Mouse (Mus musculus) lung, embryonic 16.5 days (tissue): ENCODE results near the gene Dapp1. TPM values are rescaled to one million over a fixed set of nuclear protein-coding genes. Genes with fewer than 3 reads are reported as not detected.

ENCODE experiments used
- ATAC-seq: fragments of 200-750 bp; cut with Nextera tagmentation; 2 replicates; pipeline ENCODE4 v1.8.0; 2017; ENCODE audit warnings: low read depth, mild to moderate bottlenecking, moderate library complexity
- H3K27ac ChIP-seq: fragments of 300-500 bp; sonication (generic); 2 replicates; pipeline ENCODE4 v1.5.1; 2014; ENCODE audit warnings: mild to moderate bottlenecking, control low read depth, low read length
- H3K27me3 ChIP-seq: fragments of 300-500 bp; sonication (generic); 2 replicates; pipeline ENCODE4 v1.6.1; 2014; ENCODE audit warnings: low read depth, low read length, mixed read lengths; ENCODE audit not compliant: control insufficient read depth, insufficient read depth
- H3K36me3 ChIP-seq: fragments of 300-500 bp; sonication (generic); 2 replicates; pipeline ENCODE4 v1.6.1; 2014; ENCODE audit warnings: low read length; ENCODE audit not compliant: control insufficient read depth, insufficient read depth
- H3K4me1 ChIP-seq: fragments of 300-500 bp; sonication (generic); replicated peaks from 2 replicates; pipeline ENCODE4 v1.6.1; 2014; ENCODE audit warnings: low read length, mixed read lengths; ENCODE audit not compliant: control insufficient read depth, insufficient read depth
- H3K4me2 ChIP-seq: fragments of 300-500 bp; sonication (generic); 2 replicates; pipeline ENCODE4 v1.6.1; 2014; ENCODE audit warnings: low read depth, low read length, control low read depth
- H3K4me3 ChIP-seq: fragments of 300-500 bp; sonication (generic); 2 replicates; pipeline ENCODE4 v1.5.1; 2014; ENCODE audit warnings: mild to moderate bottlenecking, low read length, control low read depth
- H3K9ac ChIP-seq: fragments of 300-500 bp; sonication (generic); 2 replicates; pipeline ENCODE4 v1.6.1; 2014; ENCODE audit warnings: low read length, control low read depth
- H3K9me3 ChIP-seq: fragments of 300-500 bp; sonication (generic); 2 replicates; pipeline ENCODE4 v1.6.1; 2016; ENCODE audit warnings: low read length; ENCODE audit not compliant: control insufficient read depth
- WGBS: fragments of 180-500 bp; shearing (Covaris S2); extraction: QIAGEN DNeasy Blood & Tissue Kit; methylation state at CpG from one replicate; pipeline ENCODE4 v1.1.7; 2014; 5-methylcytosine and 5-hydroxymethylcytosine counted together
- polyA plus RNA-seq: library from polyadenylated mRNA; unstranded; fragments of >200 nt; fragmentation: Nextera tagmentation; extraction: Ambion mirVana; gene quantifications from 2 replicates; pipeline ENCODE4 v1.2.1, GENCODE M21; 2015

Dapp1 gene
- polyA plus RNA-seq, 1 experiment from 2014 or later: 9.0 TPM

DNA sequence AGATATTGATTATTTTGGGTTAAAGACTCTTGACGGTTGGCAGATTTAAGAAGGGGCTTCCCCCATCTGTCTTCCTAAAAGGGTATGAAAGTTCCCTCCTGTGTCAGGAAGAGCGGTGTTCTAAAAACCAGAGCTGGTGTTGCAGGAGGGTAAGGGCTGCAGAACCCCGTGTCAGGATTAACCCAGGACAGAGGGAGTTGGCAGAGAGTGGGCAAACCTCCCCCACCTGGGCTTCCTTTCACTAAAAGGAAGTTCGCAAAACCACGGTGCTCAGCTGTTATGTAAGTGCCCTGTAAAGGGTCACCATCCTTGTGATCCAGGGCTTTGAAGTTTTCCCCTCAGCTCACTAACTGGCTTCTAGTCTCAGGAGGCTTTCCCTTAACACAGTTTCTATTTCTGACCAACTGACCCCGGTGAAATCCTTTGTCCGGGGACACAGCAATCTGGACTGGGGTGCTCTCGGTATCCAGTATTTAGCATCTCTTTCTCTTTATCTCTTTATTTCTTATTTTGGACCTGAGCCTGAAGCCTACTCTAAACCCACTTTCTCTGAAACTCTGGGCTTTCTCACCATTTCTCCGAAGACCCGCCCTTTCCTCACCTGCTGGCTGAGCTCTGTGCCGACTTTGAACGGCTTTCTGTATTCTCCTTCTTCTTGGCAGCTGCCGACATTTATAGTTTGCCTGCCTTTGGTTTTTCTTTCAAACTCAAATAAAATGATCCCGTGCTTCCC is 17.3 kb upstream of the Dapp1 start:
- no peaks in the 10 kb centered on the region for H3K36me3 ChIP-seq
- no peak overlapping the region for H3K4me3 ChIP-seq
- no peak overlapping the region for H3K9ac ChIP-seq
- no peak overlapping the region for H3K4me2 ChIP-seq
- H3K4me1 ChIP-seq: no peaks in the 10 kb centered on the region; the same call in 1 of the 2 replicates
- H3K27ac ChIP-seq: peak overlapping the region; percentile 49; the same call in 1 of the 2 replicates
- no peaks in the 10 kb centered on the region for H3K9me3 ChIP-seq
- 54% methylated on average over 14 of the region's 14 CpGs for WGBS
- no peak for ATAC-seq
- H3K27me3 ChIP-seq: no peaks in the 10 kb centered on the region

DNA sequence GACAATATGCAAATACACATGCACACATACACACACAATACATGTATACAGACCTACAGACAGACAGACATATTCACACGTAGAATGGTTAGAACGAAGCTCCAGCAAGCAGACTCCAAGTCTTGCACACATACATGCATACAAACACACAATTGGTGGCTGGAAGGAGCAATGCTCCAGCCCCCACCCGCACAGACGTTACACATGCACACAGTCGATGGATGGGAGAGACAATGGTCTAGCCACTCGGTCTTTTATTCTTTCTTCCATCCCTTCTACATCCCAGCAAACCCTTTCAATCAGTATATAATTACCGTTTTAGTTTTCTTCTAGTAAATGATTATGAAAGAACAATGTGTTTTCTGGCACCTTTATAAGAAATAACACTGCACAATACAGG is 14.1 kb upstream of the Dapp1 start:
- H3K36me3 ChIP-seq: no peaks in the 10 kb centered on the region
- H3K27me3 ChIP-seq: no peaks in the 10 kb centered on the region
- no peak overlapping the region for H3K9ac ChIP-seq
- H3K9me3 ChIP-seq: no peaks in the 10 kb centered on the region
- H3K27ac ChIP-seq: no peak overlapping the region
- no peaks in the 10 kb centered on the region for H3K4me1 ChIP-seq
- ATAC-seq: no peak
- 85% methylated on average over 7 of the region's 7 CpGs for WGBS
- no peak overlapping the region for H3K4me3 ChIP-seq
- no peak overlapping the region for H3K4me2 ChIP-seq

DNA sequence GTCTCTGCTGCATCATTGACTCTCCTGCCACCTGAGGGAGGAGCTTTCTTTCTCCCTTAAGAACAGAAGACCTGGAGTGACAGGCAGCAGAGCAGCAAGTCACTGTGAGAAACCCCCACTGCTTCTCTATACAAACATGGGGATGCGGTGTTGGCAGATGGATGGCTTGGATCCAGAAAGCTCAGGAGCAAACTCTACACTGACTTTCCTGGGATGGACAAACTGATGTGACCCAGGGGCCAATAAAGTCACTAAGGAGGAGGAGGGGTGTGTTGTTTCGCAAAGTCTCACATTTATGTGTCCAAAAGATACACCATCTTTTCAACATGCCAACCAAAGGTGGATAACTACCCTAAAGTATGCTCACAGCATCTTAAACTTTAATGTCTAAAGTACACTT is 12.9 kb upstream of the Dapp1 start:
- Histone ChIP-seq H3K36me3 (no peaks in the 10 kb centered on the region), H3K27me3 (no peaks in the 10 kb centered on the region), H3K9ac (no peak overlapping the region), H3K4me3 (no peak overlapping the region), H3K4me2 (no peak overlapping the region), H3K9me3 (no peaks in the 10 kb centered on the region), H3K27ac (no peak overlapping the region), H3K4me1 (no peaks in the 10 kb centered on the region)
- 39% methylated on average over 2 of the region's 2 CpGs for WGBS
- no peak for ATAC-seq

DNA sequence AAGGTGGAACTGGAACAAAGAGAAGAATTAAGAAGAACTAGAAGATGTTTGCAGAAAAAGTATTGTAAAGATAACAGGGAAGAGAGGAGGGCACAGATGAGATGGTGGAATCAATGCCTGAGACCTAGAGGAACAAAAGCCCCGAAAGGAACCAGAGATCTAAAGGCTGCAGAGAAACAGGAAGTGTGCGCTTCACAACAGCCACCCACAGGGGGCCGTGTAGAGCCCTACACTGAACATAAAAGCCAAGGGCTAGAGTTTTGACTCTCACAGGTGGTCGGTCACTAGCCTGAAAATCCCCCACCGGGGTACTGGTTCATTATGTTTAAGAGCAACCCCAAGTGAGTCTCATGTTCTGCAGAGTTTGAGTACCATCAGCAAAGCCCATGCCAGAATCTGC is 11.0 kb upstream of the Dapp1 start:
- Histone ChIP-seq H3K4me3 (no peak overlapping the region), H3K27me3 (no peaks in the 10 kb centered on the region), H3K4me2 (no peak overlapping the region), H3K9me3 (no peaks in the 10 kb centered on the region), H3K36me3 (no peaks in the 10 kb centered on the region), H3K27ac (no peak overlapping the region), H3K4me1 (no peaks in the 10 kb centered on the region), H3K9ac (no peak overlapping the region)
- WGBS: 67% methylated on average over 5 of the region's 5 CpGs
- no peak for ATAC-seq

DNA sequence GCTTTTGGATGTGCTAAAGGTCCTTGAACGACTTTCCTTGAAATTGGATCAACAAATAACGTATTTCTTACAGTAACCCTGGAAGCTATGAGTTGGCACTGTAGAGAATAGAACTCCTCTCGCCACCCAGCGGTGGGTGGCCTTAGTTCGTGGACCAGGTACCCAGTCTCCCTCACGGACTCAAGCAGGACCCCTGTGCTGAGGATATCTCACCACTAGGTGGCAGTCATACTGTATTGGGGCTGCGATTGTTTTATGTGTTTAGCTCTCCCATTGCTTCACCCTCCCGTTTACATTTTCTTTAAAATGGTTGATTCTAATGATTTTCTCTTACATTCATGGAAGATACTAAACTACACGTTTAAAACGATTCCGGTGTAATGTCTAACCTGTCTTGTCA is 9.8 kb upstream of the Dapp1 start:
- H3K9ac ChIP-seq: no peak overlapping the region
- no peaks in the 10 kb centered on the region for H3K9me3 ChIP-seq
- H3K4me3 ChIP-seq: no peak overlapping the region
- H3K27me3 ChIP-seq: no peaks in the 10 kb centered on the region
- no peaks in the 10 kb centered on the region for H3K36me3 ChIP-seq
- WGBS: 14% methylated on average over 11 of the region's 11 CpGs
- H3K27ac ChIP-seq: no peak overlapping the region
- ATAC-seq: peak; percentile 92
- H3K4me1 ChIP-seq: no peaks in the 10 kb centered on the region
- no peak overlapping the region for H3K4me2 ChIP-seq

DNA sequence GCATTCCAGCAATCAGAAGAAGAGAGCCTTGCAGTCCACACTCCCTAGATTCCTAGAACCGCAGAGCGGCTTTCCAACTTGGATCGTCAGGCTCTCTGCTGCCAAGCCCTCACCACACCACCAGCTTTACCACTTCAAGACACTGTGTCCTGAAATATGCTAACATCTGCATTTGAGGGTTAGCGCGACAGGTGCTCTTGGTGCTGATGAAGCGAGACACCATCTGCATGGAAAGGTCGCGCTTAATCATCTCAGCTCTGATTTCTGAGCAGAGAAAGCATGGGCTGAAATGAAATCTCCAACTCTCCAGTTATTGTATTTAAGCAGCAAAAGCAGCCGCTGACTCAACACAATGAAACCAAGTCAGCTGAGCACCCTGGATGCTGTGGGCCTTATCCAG is 8.1 kb upstream of the Dapp1 start:
- no peak overlapping the region for H3K27ac ChIP-seq
- no peak for ATAC-seq
- no peaks in the 10 kb centered on the region for H3K36me3 ChIP-seq
- no peak overlapping the region for H3K9ac ChIP-seq
- no peaks in the 10 kb centered on the region for H3K4me1 ChIP-seq
- H3K27me3 ChIP-seq: no peaks in the 10 kb centered on the region
- no peak overlapping the region for H3K4me3 ChIP-seq
- no peaks in the 10 kb centered on the region for H3K9me3 ChIP-seq
- WGBS: 89% methylated on average over 9 of the region's 9 CpGs
- H3K4me2 ChIP-seq: no peak overlapping the region

DNA sequence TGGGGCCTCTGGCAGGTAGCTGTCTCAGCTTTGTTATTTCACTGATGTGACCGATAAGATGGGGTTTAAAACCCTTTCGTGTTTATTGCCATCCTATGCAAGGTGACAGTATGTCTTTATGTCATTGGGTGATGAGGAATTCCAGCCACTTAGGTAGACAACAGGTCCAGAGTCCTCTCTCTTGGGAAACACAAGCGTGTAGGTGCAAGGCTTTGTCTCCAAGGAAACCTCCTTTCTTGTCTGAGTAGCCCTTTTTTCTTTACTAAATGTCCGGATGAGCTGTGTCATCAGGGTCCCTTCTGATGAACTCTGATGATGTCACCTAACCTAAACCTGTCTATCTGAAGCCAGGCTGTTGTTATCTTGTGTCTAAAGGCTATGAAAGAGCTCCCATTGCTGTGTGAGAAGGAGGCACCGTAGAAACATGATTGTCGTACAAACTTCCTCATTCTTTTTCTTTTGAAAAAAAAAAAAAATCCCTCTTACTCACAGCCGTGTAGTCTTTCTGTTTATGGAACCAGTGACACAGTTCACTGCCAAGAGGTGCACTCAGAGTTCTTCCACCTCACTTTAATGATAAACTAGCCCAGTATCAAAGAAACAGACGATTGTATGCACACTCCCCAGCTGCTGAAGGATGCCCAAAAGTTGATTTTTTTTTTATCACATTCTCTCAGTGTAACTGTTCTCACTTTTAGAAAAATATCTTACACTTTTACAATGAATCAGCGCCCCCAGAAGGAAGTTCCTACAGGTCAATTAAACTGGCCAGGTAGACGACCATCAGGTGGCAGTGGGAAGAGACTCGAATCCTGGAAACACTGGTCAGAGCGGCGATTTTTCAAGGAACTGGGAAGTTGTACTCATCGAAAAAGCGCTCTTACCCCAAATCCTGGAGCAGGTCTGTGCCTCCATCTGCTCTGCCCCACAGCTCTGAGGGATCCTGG is 637 bp downstream of the Dapp1 start:
- Histone ChIP-seq H3K9me3 (no peaks in the 10 kb centered on the region), H3K4me2 (peak overlapping the region; percentile 59), H3K36me3 (no peaks in the 10 kb centered on the region), H3K27ac (peak overlapping the region; percentile 73), H3K27me3 (no peaks in the 10 kb centered on the region), H3K9ac (peak overlapping the region; percentile 66), H3K4me3 (peak overlapping the region; percentile 55), H3K4me1 (peaks cover 10% of the 10 kb centered on the region; the same call in 1 of the 2 replicates)
- WGBS: 14% methylated on average over 15 of the region's 15 CpGs
- ATAC-seq: peak; percentile 29

DNA sequence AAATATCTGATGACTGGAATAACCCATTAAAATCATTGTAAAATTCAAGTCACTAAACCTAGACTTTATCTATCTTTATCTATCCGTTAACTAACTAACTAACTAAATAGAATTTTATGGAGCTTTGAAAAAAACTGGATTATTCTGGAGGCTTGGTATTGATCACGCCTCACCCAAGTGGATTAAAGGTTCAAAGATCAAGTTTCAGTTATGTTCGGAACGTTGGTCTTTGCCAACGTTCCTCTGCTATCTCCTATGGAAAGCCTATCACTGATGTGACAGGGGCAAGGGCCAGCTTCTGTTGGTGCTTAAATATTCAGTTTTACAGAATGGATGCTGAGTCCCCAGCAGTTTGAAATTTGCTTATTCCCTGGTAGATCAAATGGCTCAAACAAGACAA is 3.1 kb downstream of the Dapp1 start:
- Histone ChIP-seq H3K36me3 (no peaks in the 10 kb centered on the region), H3K9me3 (no peaks in the 10 kb centered on the region), H3K27me3 (no peaks in the 10 kb centered on the region), H3K4me1 (peaks cover 10% of the 10 kb centered on the region; the same call in 1 of the 2 replicates), H3K9ac (no peak overlapping the region), H3K27ac (no peak overlapping the region), H3K4me3 (no peak overlapping the region), H3K4me2 (no peak overlapping the region)
- 59% methylated on average over 5 of the region's 5 CpGs for WGBS
- no peak for ATAC-seq

DNA sequence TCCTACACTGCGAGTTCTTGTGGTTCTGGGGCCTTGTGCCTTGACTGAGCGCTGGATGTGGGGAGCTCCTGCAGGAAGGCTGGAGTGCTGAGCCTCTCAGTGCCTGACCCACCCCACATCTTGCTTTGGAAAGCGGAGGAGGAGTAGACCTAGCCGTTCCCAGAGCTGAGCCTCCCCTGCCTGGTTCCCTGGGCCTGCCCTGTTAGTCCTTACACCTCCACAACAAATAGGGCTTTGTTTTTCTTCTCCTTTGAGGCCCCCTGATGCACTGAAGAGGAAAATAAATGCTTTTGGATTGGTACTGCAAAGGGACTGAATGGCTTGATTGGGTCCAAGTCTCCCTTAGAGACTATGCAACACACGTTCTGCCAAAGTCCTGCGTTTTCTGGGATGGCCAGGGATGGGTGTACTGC is 3.7 kb downstream of the Dapp1 start:
- Histone ChIP-seq H3K27me3 (no peaks in the 10 kb centered on the region), H3K36me3 (no peaks in the 10 kb centered on the region), H3K9ac (no peak overlapping the region), H3K4me3 (no peak overlapping the region), H3K9me3 (no peaks in the 10 kb centered on the region), H3K27ac (no peak overlapping the region), H3K4me1 (peaks cover 10% of the 10 kb centered on the region; the same call in 1 of the 2 replicates), H3K4me2 (no peak overlapping the region)
- ATAC-seq: no peak
- 60% methylated on average over 6 of the region's 6 CpGs for WGBS
